9 mouse cellular contexts compared by ENCODE assay signal in the genomic region with DNA sequence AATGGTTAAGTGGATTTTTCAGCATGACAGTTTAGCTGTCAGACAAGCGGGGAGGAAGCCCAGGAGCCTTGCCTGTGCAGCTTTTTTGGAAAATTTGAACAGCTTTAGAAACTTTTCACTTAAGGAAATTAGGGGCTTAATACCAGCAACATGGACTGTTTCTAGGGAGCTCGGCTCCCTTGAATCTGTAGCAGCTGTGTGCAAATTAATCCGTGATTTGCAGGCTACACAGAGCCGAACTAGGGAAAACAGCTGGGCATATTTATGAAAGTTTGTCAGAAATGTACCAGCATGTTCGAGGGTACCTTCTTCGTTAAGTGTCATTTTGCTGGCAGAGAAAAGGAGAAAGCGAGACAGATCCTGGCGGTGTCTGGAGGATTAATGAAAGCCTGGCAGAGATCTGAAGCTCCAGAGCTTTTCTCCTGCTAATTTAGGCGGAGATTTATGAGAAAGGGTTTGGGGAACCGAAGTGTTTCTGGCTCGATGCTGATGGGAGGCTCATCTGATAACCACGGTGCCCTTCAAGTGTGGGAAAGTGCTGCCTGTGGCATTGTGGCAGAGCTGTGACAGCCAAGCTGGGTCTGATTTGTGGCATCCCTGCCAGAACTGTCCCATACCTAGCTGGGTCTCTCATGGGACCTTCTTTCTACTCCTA.
DNase-seq lines count a peak whose midpoint lies in the region; ATAC-seq and TF ChIP-seq lines count a peak whose summit lies in the region.
"Had no signal": no experiment of that assay in that cellular context is flagged by ENCODE, and none has a peak within 500 bp of the region (broad histone marks: within the 10 kb centered on the region; RNA-seq: fewer than 3 reads in every experiment).

No protein-coding gene starts in this region.

- ATAC-seq in kidney, postnatal 0 days (replicated peaks; ENCODE audit: low FRiP score, low read depth) = no peak
- ATAC-seq in embryonic facial prominence, embryonic 13.5 days (ENCODE audit: insufficient number of reproducible peaks, insufficient read depth, low FRiP score, low TSS enrichment, low read depth) = no peak
- peak; percentile 59; the same call in 1 of the 2 replicates for ATAC-seq in hindbrain, embryonic 14.5 days (ENCODE audit: low FRiP score)
- ATAC-seq in neural tube, embryonic 13.5 days (ENCODE audit: low read depth) = no peak
- no peak for ATAC-seq in inflammation-experienced regulatory T-cells, adult 6 months

- no peaks in the 10 kb centered on the region for H3K36me3 ChIP-seq in kidney, postnatal 0 days (ENCODE audit: insufficient read depth, low read length)
- H3K36me3 ChIP-seq in embryonic facial prominence, embryonic 13.5 days = no peaks in the 10 kb centered on the region
- H3K36me3 ChIP-seq in hindbrain, embryonic 14.5 days (replicated peaks; ENCODE audit: control insufficient read depth, insufficient read depth) = no peaks in the 10 kb centered on the region
- no peaks in the 10 kb centered on the region for H3K36me3 ChIP-seq in neural tube, embryonic 13.5 days

- no peak overlapping the region for H3K4me3 ChIP-seq in kidney, postnatal 0 days (replicated peaks; ENCODE audit: low read depth, low read length)
- peak overlapping the region; percentile 21 for H3K4me3 ChIP-seq in embryonic facial prominence, embryonic 13.5 days
- H3K4me3 ChIP-seq in hindbrain, embryonic 14.5 days (replicated peaks; ENCODE audit: low read length) = no peak overlapping the region
- H3K4me3 ChIP-seq in neural tube, embryonic 13.5 days = no peak overlapping the region
- H3K4me3 ChIP-seq: myocyte had no signal

- no peaks in the 10 kb centered on the region for H3K27me3 ChIP-seq in kidney, postnatal 0 days (ENCODE audit: insufficient read depth, low read length)
- H3K27me3 ChIP-seq in embryonic facial prominence, embryonic 13.5 days = no peaks in the 10 kb centered on the region
- no peaks in the 10 kb centered on the region for H3K27me3 ChIP-seq in hindbrain, embryonic 14.5 days (ENCODE audit: control insufficient read depth, insufficient read depth, low read length)
- no peaks in the 10 kb centered on the region for H3K27me3 ChIP-seq in neural tube, embryonic 13.5 days

- H3K4me1 ChIP-seq in kidney, postnatal 0 days (replicated peaks; ENCODE audit: insufficient read depth, low read length) = no peaks in the 10 kb centered on the region
- H3K4me1 ChIP-seq in embryonic facial prominence, embryonic 13.5 days = peaks cover 16% of the 10 kb centered on the region
- H3K4me1 ChIP-seq in hindbrain, embryonic 14.5 days (replicated peaks; ENCODE audit: control insufficient read depth, insufficient read depth, low read length) = 0 out of 2 replicates have a peak, but pooled peaks cover 8% of the 10 kb centered on the region
- H3K4me1 ChIP-seq in neural tube, embryonic 13.5 days (replicated peaks) = peaks cover 15% of the 10 kb centered on the region

- no peak overlapping the region for H3K9ac ChIP-seq in kidney, postnatal 0 days (ENCODE audit: low read depth, low read length)
- peak overlapping the region; percentile 46; the same call in 1 of the 2 replicates for H3K9ac ChIP-seq in embryonic facial prominence, embryonic 13.5 days
- peak overlapping the region; percentile 9; the same call in 1 of the 2 replicates for H3K9ac ChIP-seq in hindbrain, embryonic 14.5 days
- no peak overlapping the region for H3K9ac ChIP-seq in neural tube, embryonic 13.5 days

- H3K27ac ChIP-seq in kidney, postnatal 0 days = no peak overlapping the region
- peak overlapping the region; percentile 4; the same call in 1 of the 2 replicates for H3K27ac ChIP-seq in embryonic facial prominence, embryonic 13.5 days
- H3K27ac ChIP-seq in hindbrain, embryonic 14.5 days = peak overlapping the region; percentile 44; the same call in 1 of the 2 replicates
- no peak overlapping the region for H3K27ac ChIP-seq in neural tube, embryonic 13.5 days (replicated peaks)

- DNase-seq in kidney, postnatal 0 days (ENCODE audit: low spot score) = peak; percentile 39
- no peak for DNase-seq in kidney, adult 8-10 months
- DNase-seq in hindbrain, embryonic 14.5 days (ENCODE audit: low spot score) = peak; percentile 56
- DNase-seq in urinary bladder, postnatal 4 days (ENCODE audit: low spot score in 2 of 2) = no peak
- DNase-seq in lung, postnatal 14 days = no peak

- no peaks in the 10 kb centered on the region for H3K9me3 ChIP-seq in kidney, postnatal 0 days (replicated peaks; ENCODE audit: low read length)
- no peaks in the 10 kb centered on the region for H3K9me3 ChIP-seq in embryonic facial prominence, embryonic 13.5 days
- H3K9me3 ChIP-seq in hindbrain, embryonic 14.5 days (ENCODE audit: control insufficient read depth, low read length) = no peaks in the 10 kb centered on the region
- no peaks in the 10 kb centered on the region for H3K9me3 ChIP-seq in neural tube, embryonic 13.5 days

- no peak for TF ChIP-seq CTCF in kidney, postnatal 0 days (IDR thresholded peaks at IDR 0.05; ENCODE audit: low read depth)

- peak overlapping the region; percentile 35 for H3K4me2 ChIP-seq in kidney, postnatal 0 days (ENCODE audit: low read length)
- peak overlapping the region; percentile 51 for H3K4me2 ChIP-seq in embryonic facial prominence, embryonic 13.5 days
- H3K4me2 ChIP-seq in hindbrain, embryonic 14.5 days (replicated peaks) = peak overlapping the region; percentile 20
- H3K4me2 ChIP-seq in neural tube, embryonic 13.5 days = peak overlapping the region; percentile 27

- 14% methylated on average over 12 of the region's 12 CpGs for WGBS in kidney, postnatal 0 days
- 3% methylated on average over 12 of the region's 12 CpGs for WGBS in embryonic facial prominence, embryonic 13.5 days
- WGBS in hindbrain, embryonic 14.5 days = 18% methylated on average over 12 of the region's 12 CpGs
- WGBS in neural tube, embryonic 13.5 days = 24% methylated on average over 12 of the region's 12 CpGs

Comparison
In these comparisons a context has a peak if more than half of its experiments do, and no peak if none do; other contexts are left out.
1. DNase-seq: peak in kidney, postnatal 0 days (single experiment) and hindbrain, embryonic 14.5 days (single experiment); none in kidney, adult 8-10 months (0 of 2), urinary bladder, postnatal 4 days (0 of 2) and lung, postnatal 14 days (single experiment).
2. H3K27ac ChIP-seq: peak in embryonic facial prominence, embryonic 13.5 days (single experiment) and hindbrain, embryonic 14.5 days (single experiment); none in kidney, postnatal 0 days (single experiment) and neural tube, embryonic 13.5 days (single experiment).
3. H3K9ac ChIP-seq: peak in embryonic facial prominence, embryonic 13.5 days (single experiment) and hindbrain, embryonic 14.5 days (single experiment); none in kidney, postnatal 0 days (single experiment) and neural tube, embryonic 13.5 days (single experiment).
4. Peak in every context shown above with its lines, with median percentiles within 50 percentile points of each other: H3K4me2 ChIP-seq.